Mouse (Mus musculus): ENCODE data around the gene Nhs. TPM values are rescaled to one million over a fixed set of nuclear protein-coding genes. Genes with fewer than 3 reads are reported as not detected.
A peak's percentile ranks its signal among the peaks of the same experiment; 100 is the strongest.

The Nhs gene
- total RNA-seq, 2 experiments from 2014 or later: 5.7 to 7.1 TPM

DNA sequence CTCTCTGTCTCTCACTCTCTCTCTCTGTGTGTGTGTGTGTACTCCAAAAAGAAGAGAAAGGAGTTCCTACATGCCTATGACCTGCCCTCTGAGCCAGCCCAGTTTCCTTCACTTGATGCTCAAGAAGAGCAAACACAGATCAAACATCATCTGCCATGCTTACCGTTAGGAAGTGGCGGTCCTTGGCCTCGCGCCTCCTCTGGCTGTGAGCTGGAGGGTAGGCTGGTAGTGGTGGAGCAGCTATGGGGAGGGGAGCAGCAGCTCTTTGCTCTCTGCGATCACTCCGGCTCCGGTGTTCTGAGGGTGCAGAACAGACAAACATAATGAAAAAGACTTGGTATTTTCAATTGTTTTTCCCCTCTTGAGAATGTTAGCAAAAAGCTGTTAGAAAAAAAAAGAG lies 288.2 kb downstream of the Nhs start:
- intact Hi-C loops (cut with DNase I): no loop called here
- DNase-seq (ENCODE audit: extremely low spot score in 1 of 2, low spot score in 2 of 2): peak in 1 of 2 experiments; percentile 9

DNA sequence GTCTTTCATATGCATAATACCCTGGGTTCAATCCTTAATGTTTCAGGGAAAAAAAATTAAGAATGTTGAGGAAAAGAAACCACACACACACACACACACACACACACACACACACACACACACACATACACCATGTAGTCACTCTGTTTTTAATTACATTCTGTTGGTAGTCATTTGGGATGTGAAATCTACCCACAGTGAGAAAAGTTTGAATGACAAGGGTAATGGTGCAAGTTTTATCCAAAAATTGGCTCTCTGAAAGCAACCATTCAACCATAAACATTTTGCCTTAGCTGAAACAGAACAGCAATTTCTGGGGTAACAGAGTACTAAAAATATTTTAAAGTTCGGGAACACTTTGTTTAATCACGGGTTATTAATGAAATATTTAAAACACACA lies 303.9 kb downstream of the Nhs start:
- DNase-seq (ENCODE audit: extremely low spot score in 1 of 2, low spot score in 2 of 2): no peak
- intact Hi-C loops (cut with DNase I): no loop called here

DNA sequence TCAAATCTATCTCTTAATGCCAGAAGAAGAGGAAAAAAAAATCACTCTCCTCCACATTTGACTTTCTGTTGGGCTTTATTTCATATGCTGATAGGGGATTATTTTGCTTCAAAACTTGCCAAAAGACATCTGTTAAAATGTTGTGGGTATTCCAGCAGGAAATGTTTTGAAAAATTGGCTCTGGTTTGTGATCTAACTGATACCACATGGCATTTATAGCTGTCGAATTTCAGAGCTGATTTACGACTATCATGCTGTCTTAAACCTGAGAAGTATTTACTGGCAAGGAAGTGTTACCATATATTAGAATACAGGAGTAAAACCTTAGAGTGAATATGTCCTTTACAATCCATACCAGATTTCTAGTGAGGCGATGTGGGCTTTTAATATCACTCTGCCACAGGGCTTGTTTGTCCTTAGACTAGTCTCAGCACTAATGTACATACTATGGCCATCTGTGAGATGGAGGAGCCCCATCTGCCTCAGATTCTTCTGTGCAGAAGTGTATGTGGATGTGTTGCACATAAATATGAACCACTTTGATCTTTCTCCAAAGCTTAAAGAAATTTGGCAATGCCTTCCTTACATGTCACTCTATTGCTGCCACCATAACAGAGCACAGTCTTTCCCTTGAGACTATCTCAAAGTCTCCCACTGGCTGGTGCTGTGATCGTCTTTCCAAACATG lies 305.8 kb downstream of the Nhs start:
- no peak for DNase-seq (ENCODE audit: extremely low spot score in 1 of 2, low spot score in 2 of 2)
- intact Hi-C loops (cut with DNase I): no loop called here

DNA sequence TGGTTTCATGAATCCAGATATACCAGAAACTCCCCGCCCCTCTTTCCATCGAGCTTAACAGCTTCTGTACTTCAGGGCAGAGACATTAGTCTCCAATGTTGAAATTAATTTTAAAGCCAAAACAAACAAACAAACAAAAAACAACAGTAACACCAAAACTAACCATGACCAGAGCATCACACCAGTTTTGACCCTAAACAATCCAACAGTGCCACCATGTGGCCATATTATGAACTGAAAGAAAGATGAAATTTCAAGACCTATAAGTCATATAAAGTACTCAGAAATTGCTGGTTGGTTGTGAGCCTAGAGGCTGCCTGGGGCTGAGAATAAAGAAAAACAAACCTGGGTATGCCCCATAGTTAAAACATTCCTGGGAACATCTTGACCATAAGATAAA lies 333.3 kb downstream of the Nhs start:
- DNase-seq (ENCODE audit: extremely low spot score in 1 of 2, low spot score in 2 of 2): peak in 1 of 2 experiments; percentile 17
- intact Hi-C loops (cut with DNase I): loop anchor here (2.0 kb wide), 1 partner anchor 427 kb away; no protein-coding TSS in a partner anchor

- intact Hi-C loops (cut with DNase I): loop anchor here (2.0 kb wide), 1 partner anchor 391 kb away; no protein-coding TSS in a partner anchor
- DNase-seq (ENCODE audit: extremely low spot score in 1 of 2, low spot score in 2 of 2): peak in 1 of 2 experiments; percentile 22
Measured at GRCm38 (mm10) chrX:161790182-161790581, 369.3 kb downstream of the Nhs start.
